8 mouse cellular contexts compared by ENCODE assay signal in genomic region chr10:13016573-13016972, GRCm38 (mm10). TPM values are rescaled to one million over a fixed set of nuclear protein-coding genes. Genes with fewer than 3 reads are reported as not detected.
DNase-seq lines count a peak whose midpoint lies in the region; ATAC-seq and TF ChIP-seq lines count a peak whose summit lies in the region.
"Had no signal": no experiment of that assay in that cellular context is flagged by ENCODE, and none has a peak within 500 bp of the region (broad histone marks: within the 10 kb centered on the region; RNA-seq: fewer than 3 reads in every experiment).

No protein-coding gene starts in this region.

- no peaks in the 10 kb centered on the region for H3K9me3 ChIP-seq in heart, embryonic 16.5 days (replicated peaks; ENCODE audit: control insufficient read depth, low read length)
- no peaks in the 10 kb centered on the region for H3K9me3 ChIP-seq in kidney, postnatal 0 days (replicated peaks; ENCODE audit: low read length)
- H3K9me3 ChIP-seq in liver, embryonic 15.5 days (replicated peaks): no peaks in the 10 kb centered on the region
- H3K9me3 ChIP-seq: limb, embryonic 13.5 days had no signal

- peak; percentile 87 for TF ChIP-seq CTCF in kidney, postnatal 0 days (IDR thresholded peaks at IDR 0.05; ENCODE audit: low read depth)

- DNase-seq in MEL-GATA-1-ER (ENCODE audit: extremely low read depth, low read depth): peak; percentile 77
- peak; percentile 90 for DNase-seq in embryo, embryonic 10.5 days (ENCODE audit: low spot score)
- peak; percentile 89 for DNase-seq in kidney, postnatal 0 days (ENCODE audit: low spot score)
- DNase-seq in retina, adult 2 months (ENCODE audit: low read depth, low spot score): peak; percentile 46

- no peak overlapping the region for H3K9ac ChIP-seq in heart, embryonic 16.5 days (ENCODE audit: low read length)
- H3K9ac ChIP-seq in kidney, postnatal 0 days (ENCODE audit: low read depth, low read length): no peak overlapping the region
- no peak overlapping the region for H3K9ac ChIP-seq in liver, embryonic 15.5 days
- H3K9ac ChIP-seq: limb, embryonic 13.5 days had no signal

- H3K27me3 ChIP-seq in heart, embryonic 16.5 days (ENCODE audit: control insufficient read depth, insufficient read depth, low read length): no peaks in the 10 kb centered on the region
- no peaks in the 10 kb centered on the region for H3K27me3 ChIP-seq in kidney, postnatal 0 days (ENCODE audit: insufficient read depth, low read length)
- H3K27me3 ChIP-seq in liver, embryonic 15.5 days: no peaks in the 10 kb centered on the region
- H3K27me3 ChIP-seq: limb, embryonic 13.5 days had no signal

- no peaks in the 10 kb centered on the region for H3K36me3 ChIP-seq in heart, embryonic 16.5 days (ENCODE audit: control insufficient read depth, insufficient read depth)
- H3K36me3 ChIP-seq in kidney, postnatal 0 days (ENCODE audit: insufficient read depth, low read length): no peaks in the 10 kb centered on the region
- no peaks in the 10 kb centered on the region for H3K36me3 ChIP-seq in liver, embryonic 15.5 days (replicated peaks)
- H3K36me3 ChIP-seq: limb, embryonic 13.5 days had no signal

- ATAC-seq in CD4-positive, CD25-positive, alpha-beta regulatory T cell, adult 4 months: peak; percentile 93
- ATAC-seq in heart, embryonic 16.5 days (replicated peaks; ENCODE audit: extremely low read depth, insufficient read depth, low FRiP score): peak; percentile 75
- ATAC-seq in kidney, postnatal 0 days (replicated peaks; ENCODE audit: low FRiP score, low read depth): peak; percentile 67; the same call in 1 of the 2 replicates
- ATAC-seq in liver, embryonic 15.5 days (ENCODE audit: insufficient read depth): 0 out of 2 replicates have a peak, but pooled peaks have one; percentile 25

- H3K4me3 ChIP-seq in heart, embryonic 16.5 days (ENCODE audit: low read length): no peak overlapping the region
- H3K4me3 ChIP-seq in kidney, postnatal 0 days (replicated peaks; ENCODE audit: low read depth, low read length): no peak overlapping the region
- no peak overlapping the region for H3K4me3 ChIP-seq in liver, embryonic 15.5 days (replicated peaks)
- H3K4me3 ChIP-seq: limb, embryonic 13.5 days had no signal

- WGBS in heart, embryonic 16.5 days: 16% methylated on average over 4 of the region's 4 CpGs
- 21% methylated on average over 4 of the region's 4 CpGs for WGBS in kidney, postnatal 0 days
- 20% methylated on average over 4 of the region's 4 CpGs for WGBS in liver, embryonic 15.5 days (ENCODE audit: insufficient replicate concordance)

- H3K4me1 ChIP-seq in heart, embryonic 16.5 days (ENCODE audit: control insufficient read depth, insufficient read depth, low read length): no peaks in the 10 kb centered on the region
- no peaks in the 10 kb centered on the region for H3K4me1 ChIP-seq in kidney, postnatal 0 days (replicated peaks; ENCODE audit: insufficient read depth, low read length)
- H3K4me1 ChIP-seq in liver, embryonic 15.5 days (replicated peaks): peaks cover 9% of the 10 kb centered on the region
- H3K4me1 ChIP-seq: limb, embryonic 13.5 days had no signal

- no peak overlapping the region; the same call in 1 of the 2 replicates for H3K27ac ChIP-seq in heart, embryonic 16.5 days (ENCODE audit: low read length)
- no peak overlapping the region for H3K27ac ChIP-seq in kidney, postnatal 0 days
- H3K27ac ChIP-seq in liver, embryonic 15.5 days (replicated peaks): no peak overlapping the region
- H3K27ac ChIP-seq: limb, embryonic 13.5 days had no signal

- no peak overlapping the region for H3K4me2 ChIP-seq in heart, embryonic 16.5 days (ENCODE audit: low read depth, low read length)
- H3K4me2 ChIP-seq in kidney, postnatal 0 days (ENCODE audit: low read length): no peak overlapping the region
- no peak overlapping the region for H3K4me2 ChIP-seq in liver, embryonic 15.5 days
- H3K4me2 ChIP-seq: limb, embryonic 13.5 days had no signal

RNA-seq across cellular contexts. Expression of gene Sf3b5, which starts 11.4 kb away (rescaled TPM):
- polyA plus RNA-seq in CD4-positive, CD25-positive, alpha-beta regulatory T cell, adult 4 months (2017; shearing (Covaris generic)): 10 to 100 TPM; 35.2 to 36.0 TPM
- polyA plus RNA-seq in heart, embryonic 16.5 days (2015; fragmentation: Nextera tagmentation; extraction: Ambion mirVana): 25.7 and 26.8 TPM in 2 replicates
- 36.5 and 37.2 TPM in 2 replicates for polyA plus RNA-seq in kidney, postnatal 0 days (2015; fragmentation: Nextera tagmentation; extraction: Ambion mirVana)
- 16.5 and 17.2 TPM in 2 replicates for polyA plus RNA-seq in liver, embryonic 15.5 days (2015; fragmentation: Nextera tagmentation; extraction: Ambion mirVana)

RNA-seq across cellular contexts. Expression of gene Plagl1, which starts 43.7 kb away (rescaled TPM):
- 1 to 10 TPM; 2.4 to 2.7 TPM for polyA plus RNA-seq in CD4-positive, CD25-positive, alpha-beta regulatory T cell, adult 4 months (2017; shearing (Covaris generic))
- 159 and 181 TPM in 2 replicates for polyA plus RNA-seq in heart, embryonic 16.5 days (2015; fragmentation: Nextera tagmentation; extraction: Ambion mirVana)
- polyA plus RNA-seq in kidney, postnatal 0 days (2015; fragmentation: Nextera tagmentation; extraction: Ambion mirVana): 44.2 and 52.2 TPM in 2 replicates
- 20.9 and 22.6 TPM in 2 replicates for polyA plus RNA-seq in liver, embryonic 15.5 days (2015; fragmentation: Nextera tagmentation; extraction: Ambion mirVana)

RNA-seq across cellular contexts. Expression of gene Stx11, which starts 52.5 kb away (rescaled TPM):
- polyA plus RNA-seq in CD4-positive, CD25-positive, alpha-beta regulatory T cell, adult 4 months (2017; shearing (Covaris generic)): 10 to 100 TPM; 16.2 to 17.5 TPM
- 6.2 and 7.8 TPM in 2 replicates for polyA plus RNA-seq in heart, embryonic 16.5 days (2015; fragmentation: Nextera tagmentation; extraction: Ambion mirVana)
- 1.6 and 2.4 TPM in 2 replicates for polyA plus RNA-seq in kidney, postnatal 0 days (2015; fragmentation: Nextera tagmentation; extraction: Ambion mirVana)
- polyA plus RNA-seq in liver, embryonic 15.5 days (2015; fragmentation: Nextera tagmentation; extraction: Ambion mirVana): 9.7 and 10.6 TPM in 2 replicates

Comparison
In these comparisons a context has a peak if more than half of its experiments do, and no peak if none do; other contexts are left out.
1. ATAC-seq: peak in every context shown above with its lines; median percentile 93 in CD4-positive, CD25-positive, alpha-beta regulatory T cell, adult 4 months; 75 in heart, embryonic 16.5 days; 67 in kidney, postnatal 0 days; 25 in liver, embryonic 15.5 days.